ENCODE assay signal across 8 mouse cellular contexts in the genomic region with DNA sequence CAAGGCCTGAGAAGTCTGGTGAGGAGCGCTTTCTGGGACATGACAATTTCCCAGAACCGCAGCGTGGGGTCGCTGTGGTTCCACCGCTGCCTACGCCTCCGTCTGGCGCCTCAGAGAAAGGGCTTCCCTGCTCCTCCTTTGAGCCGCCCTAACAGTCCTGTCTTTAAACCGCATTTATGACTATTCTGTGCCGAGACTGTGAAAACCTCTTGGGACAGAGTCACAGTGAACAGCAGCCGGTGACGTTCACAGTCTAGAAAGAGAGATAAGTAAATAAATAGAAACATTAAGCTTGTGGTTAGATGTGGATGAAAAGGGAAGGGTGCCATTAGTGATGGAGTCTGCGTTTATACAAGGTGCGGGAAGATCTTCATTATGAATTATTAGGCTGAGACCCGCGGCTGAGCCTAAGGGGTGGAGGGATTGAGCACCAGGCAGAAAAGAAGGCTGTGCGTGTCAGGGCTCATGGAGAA. TPM values are rescaled to one million over a fixed set of nuclear protein-coding genes. Genes with fewer than 3 reads are reported as not detected.
DNase-seq lines count a peak whose midpoint lies in the region; ATAC-seq and TF ChIP-seq lines count a peak whose summit lies in the region.

No protein-coding gene starts in this region.

- peak; percentile 85 for TF ChIP-seq CTCF in G1E (IDR thresholded peaks at IDR 0.05; ENCODE audit: low read depth, low read length)
- TF ChIP-seq CTCF in heart, postnatal 0 days (IDR thresholded peaks at IDR 0.05; ENCODE audit: low read depth): peak; percentile 94
- peak; percentile 98 for TF ChIP-seq CTCF in layer of hippocampus, adult 2 months (conservative IDR thresholded peaks at IDR 0.05)

- H3K27ac ChIP-seq in heart, postnatal 0 days (ENCODE audit: low read depth): no peak overlapping the region
- peak overlapping the region; percentile 88 for H3K27ac ChIP-seq in layer of hippocampus, adult 2 months
- H3K27ac ChIP-seq in lung, embryonic 15.5 days: no peak overlapping the region

- H3K9me3 ChIP-seq in G1E (replicated peaks): no peaks in the 10 kb centered on the region
- no peaks in the 10 kb centered on the region for H3K9me3 ChIP-seq in heart, postnatal 0 days (replicated peaks; ENCODE audit: control insufficient read depth, low read length)
- no peaks in the 10 kb centered on the region for H3K9me3 ChIP-seq in lung, embryonic 15.5 days

- no peak overlapping the region for H3K9ac ChIP-seq in heart, postnatal 0 days (replicated peaks; ENCODE audit: low read depth, low read length)
- H3K9ac ChIP-seq in lung, embryonic 15.5 days: no peak overlapping the region

- peaks cover 16% of the 10 kb centered on the region for H3K27me3 ChIP-seq in G1E (ENCODE audit: insufficient read depth, low read length)
- H3K27me3 ChIP-seq in heart, postnatal 0 days (ENCODE audit: control insufficient read depth, insufficient read depth, low read length): no peaks in the 10 kb centered on the region
- no peaks in the 10 kb centered on the region for H3K27me3 ChIP-seq in lung, embryonic 15.5 days

- peak; percentile 74 for ATAC-seq in G1E (ENCODE audit: extremely low read depth, insufficient number of reproducible peaks, low FRiP score, poor library complexity, severe bottlenecking)
- peak; percentile 71; the same call in 1 of the 2 replicates for ATAC-seq in erythroid progenitor cell, adult 5-6 weeks (replicated peaks; ENCODE audit: low FRiP score, poor library complexity, severe bottlenecking)
- peak; percentile 79 for ATAC-seq in heart, postnatal 0 days (ENCODE audit: insufficient read depth, low read depth)
- peak; percentile 57; the same call in 1 of the 2 replicates for ATAC-seq in lung, embryonic 15.5 days (ENCODE audit: borderline replicate concordance, extremely low read depth, low FRiP score, low TSS enrichment)

- WGBS in heart, postnatal 0 days: 9% methylated on average over 18 of the region's 18 CpGs
- 5% methylated on average over 18 of the region's 18 CpGs for WGBS in lung, embryonic 15.5 days

- H3K4me3 ChIP-seq in G1E (ENCODE audit: low read depth, low read length): peak overlapping the region; percentile 17; the same call in 1 of the 2 replicates
- H3K4me3 ChIP-seq in heart, postnatal 0 days (ENCODE audit: low read depth, low read length): peak overlapping the region; percentile 24
- peak overlapping the region; percentile 42 for H3K4me3 ChIP-seq in layer of hippocampus, adult 2 months
- no peak overlapping the region for H3K4me3 ChIP-seq in lung, embryonic 15.5 days

- TF ChIP-seq EP300 in heart, postnatal 0 days (IDR thresholded peaks at IDR 0.05; ENCODE audit: low read depth): no peak

- no peaks in the 10 kb centered on the region for H3K36me3 ChIP-seq in G1E (replicated peaks)
- no peaks in the 10 kb centered on the region for H3K36me3 ChIP-seq in heart, postnatal 0 days (replicated peaks; ENCODE audit: control insufficient read depth, insufficient read depth, low read length)
- no peaks in the 10 kb centered on the region for H3K36me3 ChIP-seq in lung, embryonic 15.5 days

- H3K4me2 ChIP-seq in heart, postnatal 0 days (ENCODE audit: low read depth, low read length): peak overlapping the region; percentile 51
- H3K4me2 ChIP-seq in lung, embryonic 15.5 days: peak overlapping the region; percentile 41

- DNase-seq in G1E (ENCODE audit: low spot score): peak; percentile 62
- peak; percentile 67 for DNase-seq in brain, embryonic 18.5 days (ENCODE audit: low read depth, low spot score)
- peak; percentile 52 for DNase-seq in heart, postnatal 0 days (ENCODE audit: low spot score)
- DNase-seq in layer of hippocampus, adult 2 months (ENCODE audit: low spot score in 2 of 2): peak; percentile 69 to 74
- peak; percentile 52 for DNase-seq in ovary, postnatal 14 days (ENCODE audit: low spot score)
- DNase-seq in thymus, postnatal 4 days: peak; percentile 77

- peaks cover 48% of the 10 kb centered on the region for H3K4me1 ChIP-seq in G1E (ENCODE audit: insufficient read depth, low read depth, low read length)
- no peaks in the 10 kb centered on the region for H3K4me1 ChIP-seq in heart, postnatal 0 days (ENCODE audit: control insufficient read depth, insufficient read depth)
- no peaks in the 10 kb centered on the region for H3K4me1 ChIP-seq in lung, embryonic 15.5 days

RNA-seq across cellular contexts. Expression of a gene that starts 59.1 kb away (rescaled TPM):
- total RNA-seq in G1E (2014; fragmentation: Nextera tagmentation) (64.0 and 74.2 TPM in 2 replicates), G1E (2017) (53.4 and 58.6 TPM in 2 replicates)
- 12.8 and 13.7 TPM in 2 replicates for polyA plus RNA-seq in G1E (2012)
- 52.4 and 68.1 TPM in 2 replicates for total RNA-seq in erythroid progenitor cell, adult 5-6 weeks (2015; ENCODE audit: low replicate concordance)
- total RNA-seq in erythroid progenitor cell, adult 5-6 weeks (2017; ENCODE audit: low replicate concordance): 100 and 129 TPM in 2 replicates
- 6.4 and 13.8 TPM in 2 replicates for total RNA-seq in heart, postnatal 0 days (2014; rRNA removed; ENCODE audit: low replicate concordance)
- polyA plus RNA-seq in heart, postnatal 0 days (2015; fragmentation: Nextera tagmentation; extraction: Ambion mirVana): 7.3 and 7.6 TPM in 2 replicates
- total RNA-seq in layer of hippocampus, adult 2 months (2021): 100 to 1,000 TPM in 1 of 2 experiments, 10 to 100 TPM in 1; 99.7 to 107 TPM
- polyA plus RNA-seq in lung, embryonic 15.5 days (2015; fragmentation: Nextera tagmentation; extraction: Ambion mirVana): 31.4 and 33.5 TPM in 2 replicates
